Comparison of ENCODE assay signal across 22 mouse cellular contexts in genomic region chr16:90007391-90007977, GRCm38 (mm10).
DNase-seq lines count a peak whose midpoint lies in the region; ATAC-seq and TF ChIP-seq lines count a peak whose summit lies in the region.
"Had no signal": no experiment of that assay in that cellular context is flagged by ENCODE, and none has a peak within 500 bp of the region (broad histone marks: within the 10 kb centered on the region; RNA-seq: fewer than 3 reads in every experiment).

No protein-coding gene starts in this region.

- H3K4me1 ChIP-seq in intestine, embryonic 14.5 days (replicated peaks; ENCODE audit: control insufficient read depth, insufficient read depth, low read length): peaks cover 11% of the 10 kb centered on the region
- H3K4me1 ChIP-seq in intestine, postnatal 0 days (replicated peaks; ENCODE audit: control insufficient read depth, insufficient read depth, low read length): no peaks in the 10 kb centered on the region
- H3K4me1 ChIP-seq in embryonic facial prominence, embryonic 13.5 days: peaks cover 55% of the 10 kb centered on the region
- no peaks in the 10 kb centered on the region for H3K4me1 ChIP-seq in intestine, embryonic 15.5 days (replicated peaks)
- H3K4me1 ChIP-seq in limb, embryonic 15.5 days: peaks cover 24% of the 10 kb centered on the region
- no peaks in the 10 kb centered on the region for H3K4me1 ChIP-seq in liver, postnatal 0 days (ENCODE audit: insufficient read depth)

- DNase-seq in intestine, embryonic 14.5 days (ENCODE audit: low spot score): no peak
- DNase-seq in liver, postnatal 0 days: no peak
- no peak for DNase-seq in kidney, adult 8-10 months
- no peak for DNase-seq in urinary bladder, adult 18-20 months (ENCODE audit: low spot score in 2 of 2)
- DNase-seq: adrenal gland, postnatal 14 days; cerebellum, adult 11-12 months; cerebellum, adult 9-10 months; cerebellum, postnatal 25 days; forebrain, postnatal 0 days; gastrocnemius, adult 2 months; gastrocnemius, postnatal 25 days; heart, postnatal 36 days had no signal

- ATAC-seq in intestine, embryonic 14.5 days (replicated peaks; ENCODE audit: low FRiP score, low TSS enrichment, low read depth): no peak
- ATAC-seq in intestine, postnatal 0 days: no peak
- no peak for ATAC-seq in embryonic facial prominence, embryonic 13.5 days (ENCODE audit: insufficient number of reproducible peaks, insufficient read depth, low FRiP score, low TSS enrichment, low read depth)
- ATAC-seq in intestine, embryonic 15.5 days: no peak
- ATAC-seq in limb, embryonic 15.5 days (ENCODE audit: insufficient number of reproducible peaks, low FRiP score, low TSS enrichment, low read depth): no peak
- no peak for ATAC-seq in liver, postnatal 0 days
- ATAC-seq: activated CD4-positive, CD25-positive, alpha-beta regulatory T cell, adult 4 months; forebrain, embryonic 13.5 days; forebrain, postnatal 0 days; hindbrain, embryonic 16.5 days; Patski had no signal

- H3K4me3 ChIP-seq in intestine, embryonic 14.5 days (ENCODE audit: low read depth, low read length): no peak overlapping the region
- H3K4me3 ChIP-seq in intestine, postnatal 0 days (ENCODE audit: low read depth, low read length): no peak overlapping the region
- H3K4me3 ChIP-seq in embryonic facial prominence, embryonic 13.5 days: no peak overlapping the region
- H3K4me3 ChIP-seq in intestine, embryonic 15.5 days (replicated peaks): no peak overlapping the region
- H3K4me3 ChIP-seq in limb, embryonic 15.5 days: no peak overlapping the region
- H3K4me3 ChIP-seq in liver, postnatal 0 days (ENCODE audit: low read depth, low read length): no peak overlapping the region
- H3K4me3 ChIP-seq: forebrain, embryonic 13.5 days; gastrocnemius, adult 2 months; heart, embryonic 13.5 days; hindbrain, embryonic 12.5 days had no signal

- no peak overlapping the region for H3K4me2 ChIP-seq in intestine, embryonic 14.5 days (ENCODE audit: low read length)
- no peak overlapping the region for H3K4me2 ChIP-seq in intestine, postnatal 0 days (replicated peaks; ENCODE audit: low read depth)
- H3K4me2 ChIP-seq in embryonic facial prominence, embryonic 13.5 days: peak overlapping the region; percentile 37
- H3K4me2 ChIP-seq in intestine, embryonic 15.5 days (replicated peaks): no peak overlapping the region
- peak overlapping the region; percentile 33; the same call in 1 of the 2 replicates for H3K4me2 ChIP-seq in limb, embryonic 15.5 days
- no peak overlapping the region for H3K4me2 ChIP-seq in liver, postnatal 0 days (ENCODE audit: low read depth, low read length)
- H3K4me2 ChIP-seq: forebrain, embryonic 13.5 days; heart, embryonic 13.5 days; hindbrain, embryonic 12.5 days had no signal

- H3K9me3 ChIP-seq in intestine, embryonic 14.5 days (ENCODE audit: control insufficient read depth, low read length): no peaks in the 10 kb centered on the region
- H3K9me3 ChIP-seq in intestine, postnatal 0 days (ENCODE audit: control insufficient read depth): no peaks in the 10 kb centered on the region
- no peaks in the 10 kb centered on the region for H3K9me3 ChIP-seq in embryonic facial prominence, embryonic 13.5 days
- H3K9me3 ChIP-seq in intestine, embryonic 15.5 days: no peaks in the 10 kb centered on the region
- no peaks in the 10 kb centered on the region for H3K9me3 ChIP-seq in limb, embryonic 15.5 days
- H3K9me3 ChIP-seq in liver, postnatal 0 days (ENCODE audit: low read length): no peaks in the 10 kb centered on the region
- H3K9me3 ChIP-seq: forebrain, embryonic 13.5 days; heart, embryonic 13.5 days; hindbrain, embryonic 12.5 days had no signal

- H3K27me3 ChIP-seq in intestine, embryonic 14.5 days (replicated peaks; ENCODE audit: control insufficient read depth, insufficient read depth, low read length): no peaks in the 10 kb centered on the region
- H3K27me3 ChIP-seq in intestine, postnatal 0 days (replicated peaks; ENCODE audit: control insufficient read depth, insufficient read depth, low read length): no peaks in the 10 kb centered on the region
- H3K27me3 ChIP-seq in embryonic facial prominence, embryonic 13.5 days: no peaks in the 10 kb centered on the region
- H3K27me3 ChIP-seq in intestine, embryonic 15.5 days (replicated peaks): no peaks in the 10 kb centered on the region
- H3K27me3 ChIP-seq in limb, embryonic 15.5 days: no peaks in the 10 kb centered on the region; the same call in 1 of the 2 replicates
- H3K27me3 ChIP-seq in liver, postnatal 0 days (ENCODE audit: insufficient read depth, low read length): no peaks in the 10 kb centered on the region
- H3K27me3 ChIP-seq: forebrain, embryonic 13.5 days; heart, embryonic 13.5 days; hindbrain, embryonic 12.5 days; Patski had no signal

- WGBS in intestine, embryonic 14.5 days: 53% methylated on average over 13 of the region's 13 CpGs
- 77% methylated on average over 13 of the region's 13 CpGs for WGBS in intestine, postnatal 0 days
- 42% methylated on average over 13 of the region's 13 CpGs for WGBS in embryonic facial prominence, embryonic 13.5 days
- 58% methylated on average over 13 of the region's 13 CpGs for WGBS in intestine, embryonic 15.5 days
- 38% methylated on average over 13 of the region's 13 CpGs for WGBS in limb, embryonic 15.5 days
- 85% methylated on average over 13 of the region's 13 CpGs for WGBS in liver, postnatal 0 days (ENCODE audit: insufficient replicate concordance)

- no peak for TF ChIP-seq EP300 in liver, postnatal 0 days (IDR thresholded peaks at IDR 0.05; ENCODE audit: low read depth)

- no peaks in the 10 kb centered on the region for H3K36me3 ChIP-seq in intestine, embryonic 14.5 days (ENCODE audit: control insufficient read depth, insufficient read depth, low read length)
- no peaks in the 10 kb centered on the region for H3K36me3 ChIP-seq in intestine, postnatal 0 days (ENCODE audit: control insufficient read depth, insufficient read depth)
- no peaks in the 10 kb centered on the region for H3K36me3 ChIP-seq in embryonic facial prominence, embryonic 13.5 days
- no peaks in the 10 kb centered on the region for H3K36me3 ChIP-seq in intestine, embryonic 15.5 days
- H3K36me3 ChIP-seq in limb, embryonic 15.5 days: no peaks in the 10 kb centered on the region
- H3K36me3 ChIP-seq in liver, postnatal 0 days (replicated peaks; ENCODE audit: insufficient read depth, low read length): no peaks in the 10 kb centered on the region
- H3K36me3 ChIP-seq: heart, embryonic 13.5 days; hindbrain, embryonic 12.5 days had no signal

- H3K9ac ChIP-seq in intestine, embryonic 14.5 days (ENCODE audit: low read length): no peak overlapping the region
- H3K9ac ChIP-seq in intestine, postnatal 0 days (ENCODE audit: low read depth, low read length): no peak overlapping the region
- H3K9ac ChIP-seq in embryonic facial prominence, embryonic 13.5 days: peak overlapping the region; percentile 32; the same call in 1 of the 2 replicates
- no peak overlapping the region for H3K9ac ChIP-seq in intestine, embryonic 15.5 days
- H3K9ac ChIP-seq in limb, embryonic 15.5 days: no peak overlapping the region
- no peak overlapping the region for H3K9ac ChIP-seq in liver, postnatal 0 days (replicated peaks)
- H3K9ac ChIP-seq: forebrain, embryonic 13.5 days; forebrain, postnatal 0 days; heart, embryonic 13.5 days; hindbrain, embryonic 12.5 days had no signal

- peak overlapping the region; percentile 9; the same call in 1 of the 2 replicates for H3K27ac ChIP-seq in intestine, embryonic 14.5 days (ENCODE audit: low read depth)
- H3K27ac ChIP-seq in intestine, postnatal 0 days (ENCODE audit: low read depth, low read length): no peak overlapping the region
- H3K27ac ChIP-seq in embryonic facial prominence, embryonic 13.5 days: peak overlapping the region; percentile 82
- H3K27ac ChIP-seq in intestine, embryonic 15.5 days: peak overlapping the region; percentile 36; the same call in 1 of the 2 replicates
- H3K27ac ChIP-seq in limb, embryonic 15.5 days: no peak overlapping the region
- H3K27ac ChIP-seq in liver, postnatal 0 days (ENCODE audit: low read depth): no peak overlapping the region
- H3K27ac ChIP-seq: forebrain, embryonic 13.5 days; gastrocnemius, adult 2 months; heart, embryonic 13.5 days; hindbrain, embryonic 12.5 days had no signal

- no peak for TF ChIP-seq CTCF in intestine, postnatal 0 days (IDR thresholded peaks at IDR 0.05; ENCODE audit: low read depth)
- TF ChIP-seq CTCF in liver, postnatal 0 days (IDR thresholded peaks at IDR 0.05; ENCODE audit: low read depth): no peak

Comparison
In these comparisons a context has a peak if more than half of its experiments do, and no peak if none do; other contexts are left out.
1. H3K27ac ChIP-seq: peak in intestine, embryonic 14.5 days (single experiment), embryonic facial prominence, embryonic 13.5 days (single experiment) and intestine, embryonic 15.5 days (single experiment); none in intestine, postnatal 0 days (single experiment), limb, embryonic 15.5 days (single experiment) and liver, postnatal 0 days (single experiment).
2. H3K4me2 ChIP-seq: peak in embryonic facial prominence, embryonic 13.5 days (single experiment) and limb, embryonic 15.5 days (single experiment); none in intestine, embryonic 14.5 days (single experiment), intestine, postnatal 0 days (single experiment), intestine, embryonic 15.5 days (single experiment) and liver, postnatal 0 days (single experiment).